Mouse (Mus musculus): ENCODE data around the gene Neurl4. TPM values are rescaled to one million over a fixed set of nuclear protein-coding genes. Genes with fewer than 3 reads are reported as not detected.
"Not testable (repeated sequence)": the region's sequence is repeated elsewhere in the genome, so short reads cannot be mapped to it uniquely, and the experiment has no call there.

Neurl4 gene
- polyA plus RNA-seq, 1 experiment = 119 TPM

DNA sequence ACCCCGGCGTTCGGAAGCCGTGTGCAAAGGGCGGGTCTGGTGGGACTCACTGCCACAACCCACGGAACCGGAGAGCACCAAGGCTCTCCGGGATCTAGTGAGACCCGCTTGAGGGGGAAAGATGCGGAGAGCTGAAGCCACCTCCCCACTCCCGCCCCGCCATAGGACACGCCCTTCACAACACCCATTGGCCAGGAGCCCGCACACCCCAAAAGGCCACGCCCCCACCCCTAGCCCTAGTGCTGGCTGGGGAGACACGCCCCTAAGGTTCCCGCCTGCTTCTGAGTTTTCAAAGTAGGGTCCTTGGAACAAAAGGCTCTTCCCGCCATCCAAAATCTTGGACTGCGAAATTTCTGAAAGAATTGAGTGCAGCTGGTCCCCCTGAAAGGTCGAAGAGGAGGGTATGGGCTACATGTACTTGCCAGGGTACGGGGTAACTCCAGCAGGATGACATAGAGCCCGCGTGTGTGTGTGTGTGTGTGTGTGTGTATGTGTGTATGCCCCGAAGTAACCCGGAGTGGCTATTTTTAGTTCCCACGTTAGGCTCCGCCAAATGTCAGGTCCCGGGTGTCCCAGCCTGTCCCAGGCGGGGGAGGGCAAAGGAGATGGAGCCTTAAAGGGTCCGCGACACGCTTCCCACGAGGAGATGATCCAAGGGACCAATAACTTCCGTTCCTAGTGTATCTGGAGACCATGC is 47.3 kb downstream of the Neurl4 start, which contains the start of gene Slc2a4:
Slc2a4 (minus strand) TSS at position 123 of the 697 bp plus-strand sequence.
- H3K4me3 ChIP-seq (replicated peaks; ENCODE audit: insufficient read depth, low read depth, low read length) = peak within 1 kb of the TSS; percentile 27
- H3K27me3 ChIP-seq (ENCODE audit: control insufficient read depth, insufficient read depth, low read length) = peaks cover 2% of the 10 kb centered on the region; the same call in 1 of the 2 replicates
- H3K27ac ChIP-seq (ENCODE audit: insufficient read depth, low read length) = no peak within 1 kb of the TSS
- WGBS = under 1% methylated on average over 34 of the region's 34 CpGs
- DNase-seq = peak; percentile 54 to 57
- H3K4me1 ChIP-seq (ENCODE audit: control insufficient read depth, insufficient read depth, low read length) = no peaks in the 10 kb centered on the region
- TF ChIP-seq CTCF (IDR thresholded peaks at IDR 0.05; ENCODE audit: borderline replicate concordance, insufficient read depth, low read depth, low read length) (no peak), POLR2A (IDR thresholded peaks at IDR 0.05; ENCODE audit: borderline replicate concordance, insufficient read depth, low read length) (no peak)

DNA sequence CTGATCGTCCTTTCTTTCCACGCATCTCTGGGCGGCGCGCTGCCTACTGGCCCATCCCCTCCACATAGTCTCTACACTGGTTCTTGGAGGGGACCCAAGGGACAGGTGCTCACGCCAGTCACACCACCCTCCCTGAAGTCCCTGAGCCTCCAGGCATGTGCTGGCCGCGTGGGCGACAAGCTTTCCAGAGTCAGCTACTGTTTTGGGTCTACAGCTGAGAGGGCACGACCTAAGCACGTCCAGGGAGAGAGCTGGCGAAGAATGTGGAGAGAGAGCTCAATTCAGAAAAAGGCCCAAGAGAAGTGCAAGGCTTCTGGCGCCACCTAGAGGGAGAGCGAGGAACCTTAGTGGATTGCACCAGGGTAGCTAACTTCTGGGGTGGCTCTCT is 47.9 kb downstream of the Neurl4 start:
- Histone ChIP-seq H3K4me3 (replicated peaks; ENCODE audit: insufficient read depth, low read depth, low read length) (peak overlapping the region; percentile 8), H3K27me3 (ENCODE audit: control insufficient read depth, insufficient read depth, low read length) (peaks cover 2% of the 10 kb centered on the region; the same call in 1 of the 2 replicates), H3K27ac (ENCODE audit: insufficient read depth, low read length) (no peak overlapping the region), H3K4me1 (ENCODE audit: control insufficient read depth, insufficient read depth, low read length) (no peaks in the 10 kb centered on the region)
- TF ChIP-seq POLR2A (IDR thresholded peaks at IDR 0.05; ENCODE audit: borderline replicate concordance, insufficient read depth, low read length) = no peak
- TF ChIP-seq CTCF (IDR thresholded peaks at IDR 0.05; ENCODE audit: borderline replicate concordance, insufficient read depth, low read depth, low read length) = peak; percentile 93
- under 1% methylated on average over 14 of the region's 14 CpGs for WGBS
- DNase-seq = peak; percentile 73 to 82

DNA sequence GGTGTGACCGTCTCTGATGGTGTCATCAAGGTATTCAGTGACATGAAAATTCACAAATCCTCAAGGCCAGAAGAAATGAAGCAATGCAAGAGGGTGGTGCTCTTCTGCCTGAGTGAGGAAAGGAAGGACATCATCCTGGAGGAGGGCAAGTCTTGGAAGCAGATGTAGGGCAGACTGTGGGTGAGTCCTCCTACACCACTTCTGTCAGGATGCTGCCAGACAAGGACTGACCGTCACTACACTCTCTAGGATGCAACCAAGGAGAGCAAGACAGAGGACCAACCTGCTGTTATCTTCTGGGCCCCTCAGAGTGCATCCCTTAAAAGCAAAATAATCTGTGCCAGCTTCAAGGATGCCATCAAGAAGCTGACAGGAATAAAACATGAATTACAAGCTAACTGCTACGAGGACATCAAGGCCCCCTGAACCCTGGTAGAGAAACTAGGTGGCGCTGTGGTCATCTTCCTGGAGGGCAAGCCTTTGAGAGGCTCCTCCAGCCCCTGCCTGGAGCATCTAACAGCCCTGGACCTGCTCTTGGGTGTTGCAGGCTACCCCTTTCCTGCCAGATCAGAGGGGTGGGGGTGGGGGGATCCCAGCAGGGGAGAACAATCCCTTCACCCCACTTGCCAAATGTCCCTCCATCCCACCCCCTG is 50.1 kb downstream of the Neurl4 start:
- no peak for DNase-seq
- H3K27ac ChIP-seq (ENCODE audit: insufficient read depth, low read length) = no peak overlapping the region
- no peak overlapping the region for H3K4me3 ChIP-seq (replicated peaks; ENCODE audit: insufficient read depth, low read depth, low read length)
- TF ChIP-seq POLR2A (IDR thresholded peaks at IDR 0.05; ENCODE audit: borderline replicate concordance, insufficient read depth, low read length) (no peak), CTCF (IDR thresholded peaks at IDR 0.05; ENCODE audit: borderline replicate concordance, insufficient read depth, low read depth, low read length) (no peak)
- WGBS = 49% methylated on average over 4 of the region's 4 CpGs
- H3K27me3 ChIP-seq (ENCODE audit: control insufficient read depth, insufficient read depth, low read length) = peaks cover 2% of the 10 kb centered on the region; the same call in 1 of the 2 replicates
- no peaks in the 10 kb centered on the region for H3K4me1 ChIP-seq (ENCODE audit: control insufficient read depth, insufficient read depth, low read length)

DNA sequence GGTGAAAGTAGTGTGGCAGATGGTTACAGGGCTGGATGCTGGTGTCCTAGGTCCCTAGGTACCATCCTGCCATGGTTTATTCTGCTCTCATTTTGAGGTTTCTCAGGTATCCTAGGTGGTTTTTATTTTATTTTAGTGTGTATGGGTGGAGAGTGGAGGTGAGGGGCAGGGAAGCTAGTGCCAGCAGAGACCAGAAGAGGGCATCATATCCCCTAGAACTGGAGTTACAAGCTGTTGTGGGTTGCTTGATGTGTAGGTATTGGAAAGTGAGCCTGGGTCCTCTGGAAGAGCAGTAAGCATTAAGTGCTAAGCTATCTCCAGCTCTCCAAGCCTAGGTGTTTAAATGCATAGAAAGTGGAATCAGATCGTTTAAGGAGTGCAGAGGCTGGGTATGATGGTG is 51.4 kb downstream of the Neurl4 start:
- H3K4me1 ChIP-seq (ENCODE audit: control insufficient read depth, insufficient read depth, low read length) = no peaks in the 10 kb centered on the region
- DNase-seq = no peak
- 38% methylated on average over 1 of the region's 1 CpGs for WGBS

DNA sequence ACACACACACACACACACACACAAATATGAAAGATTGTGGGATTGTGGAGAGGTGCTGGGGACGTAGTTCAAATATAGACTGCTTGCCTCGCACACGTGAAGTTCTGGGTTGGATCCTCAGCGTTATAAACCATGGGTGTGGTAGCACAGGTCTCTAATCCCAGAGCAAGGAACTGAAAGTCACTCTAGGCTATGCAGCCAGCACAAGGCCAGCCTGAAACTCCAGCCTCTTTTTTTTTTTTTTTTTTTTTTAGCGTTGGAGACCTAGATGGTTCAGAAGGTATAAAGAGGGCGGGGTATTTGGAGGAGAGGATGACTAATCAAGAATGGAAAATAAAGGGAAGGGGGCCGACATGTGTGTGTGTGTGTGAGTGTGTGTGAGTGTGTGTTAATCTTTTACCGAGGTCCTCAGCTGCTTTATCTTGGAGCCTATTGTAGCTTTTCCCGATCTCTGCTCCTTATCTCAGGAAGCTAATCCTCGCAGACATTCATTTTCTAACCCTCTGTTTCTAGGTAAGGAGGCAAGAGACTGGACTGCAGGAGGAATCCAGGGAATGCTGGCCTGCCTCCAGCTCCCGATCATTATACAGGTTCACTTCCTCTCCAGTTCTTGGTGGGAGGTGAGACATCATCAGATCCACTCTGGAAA is 52.5 kb downstream of the Neurl4 start:
- no peak for TF ChIP-seq CTCF (IDR thresholded peaks at IDR 0.05; ENCODE audit: borderline replicate concordance, insufficient read depth, low read depth, low read length)
- no peak for TF ChIP-seq POLR2A (IDR thresholded peaks at IDR 0.05; ENCODE audit: borderline replicate concordance, insufficient read depth, low read length)

More for the DNA sequence above, 51.4 kb downstream of the Neurl4 start:
- Histone ChIP-seq H3K27ac (ENCODE audit: insufficient read depth, low read length) (no peak overlapping the region), H3K27me3 (ENCODE audit: control insufficient read depth, insufficient read depth, low read length) (peaks cover 2% of the 10 kb centered on the region; the same call in 1 of the 2 replicates), H3K4me3 (replicated peaks; ENCODE audit: insufficient read depth, low read depth, low read length) (no peak overlapping the region)
- TF ChIP-seq POLR2A (IDR thresholded peaks at IDR 0.05; ENCODE audit: borderline replicate concordance, insufficient read depth, low read length) (no peak), CTCF (IDR thresholded peaks at IDR 0.05; ENCODE audit: borderline replicate concordance, insufficient read depth, low read depth, low read length) (no peak)

DNA sequence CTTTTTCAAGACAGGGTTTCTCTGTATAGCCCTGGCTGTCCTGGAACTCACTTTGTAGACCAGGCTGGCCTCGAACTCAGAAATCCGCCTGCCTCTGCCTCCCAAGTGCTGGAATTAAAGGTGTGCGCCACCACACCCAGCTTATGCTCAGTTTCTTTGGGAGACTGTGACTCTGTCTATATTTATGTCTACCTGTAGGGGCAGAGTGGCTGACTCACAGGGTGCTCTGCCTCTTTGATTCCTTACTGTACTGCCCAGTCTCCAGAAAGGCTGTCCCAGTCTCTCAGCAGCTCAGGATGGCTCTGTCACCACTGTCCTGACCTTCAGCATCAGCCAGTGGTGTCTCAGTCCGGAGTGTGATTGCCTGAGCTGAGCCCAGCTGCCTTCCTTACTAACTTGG is 54.7 kb downstream of the Neurl4 start:
- not testable (repeated sequence) for H3K4me3 ChIP-seq (replicated peaks; ENCODE audit: insufficient read depth, low read depth, low read length); H3K27me3 ChIP-seq (ENCODE audit: control insufficient read depth, insufficient read depth, low read length); H3K27ac ChIP-seq (ENCODE audit: insufficient read depth, low read length); DNase-seq; H3K4me1 ChIP-seq (ENCODE audit: control insufficient read depth, insufficient read depth, low read length)
- WGBS = 63% methylated on average over 4 of the region's 4 CpGs

More for the DNA sequence above, 52.5 kb downstream of the Neurl4 start:
- Histone ChIP-seq H3K27me3 (ENCODE audit: control insufficient read depth, insufficient read depth, low read length) (no peaks in the 10 kb centered on the region; the same call in 1 of the 2 replicates), H3K4me1 (ENCODE audit: control insufficient read depth, insufficient read depth, low read length) (no peaks in the 10 kb centered on the region), H3K27ac (ENCODE audit: insufficient read depth, low read length) (no peak overlapping the region), H3K4me3 (replicated peaks; ENCODE audit: insufficient read depth, low read depth, low read length) (no peak overlapping the region)
- DNase-seq = no peak
- 62% methylated on average over 11 of the region's 11 CpGs for WGBS

DNA sequence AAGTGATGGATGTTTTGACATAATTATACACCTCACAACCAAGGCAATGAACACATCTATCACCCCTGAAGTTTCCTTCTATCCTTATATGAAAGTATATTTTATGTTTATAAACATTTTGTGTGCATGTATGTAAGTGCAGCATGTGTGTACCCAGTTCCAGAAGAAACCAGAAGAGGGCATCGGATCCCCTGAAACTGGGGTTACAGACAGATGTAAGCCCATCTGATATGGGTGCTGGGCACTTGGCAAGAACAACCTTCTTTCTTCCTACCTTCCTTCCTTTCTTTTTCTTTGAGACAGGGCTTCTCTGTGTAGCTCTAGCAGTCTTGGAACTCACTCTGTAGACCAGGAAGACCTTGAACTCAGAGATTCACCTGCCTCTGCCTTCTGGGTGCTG is 55.3 kb downstream of the Neurl4 start:
- no peak for TF ChIP-seq CTCF (IDR thresholded peaks at IDR 0.05; ENCODE audit: borderline replicate concordance, insufficient read depth, low read depth, low read length)
- no peak for TF ChIP-seq POLR2A (IDR thresholded peaks at IDR 0.05; ENCODE audit: borderline replicate concordance, insufficient read depth, low read length)
- Histone ChIP-seq H3K27ac (ENCODE audit: insufficient read depth, low read length) (no peak overlapping the region), H3K4me1 (ENCODE audit: control insufficient read depth, insufficient read depth, low read length) (no peaks in the 10 kb centered on the region), H3K27me3 (ENCODE audit: control insufficient read depth, insufficient read depth, low read length) (no peaks in the 10 kb centered on the region; the same call in 1 of the 2 replicates), H3K4me3 (replicated peaks; ENCODE audit: insufficient read depth, low read depth, low read length) (no peak overlapping the region)
- DNase-seq = no peak
- 88% methylated on average over 1 of the region's 1 CpGs for WGBS

All from cerebellum, adult 2 months (tissue).